Mouse (Mus musculus): ENCODE measurements at regions not wholly inside any gene's neighbourhood (a gene's known extent, or its start where the extent isn't known, plus 50 kb on each side); places are given as distances from the start of the nearest gene placed in this dataset.

GRCm38 (mm10) chr10:55300141-55300540, 806.6 kb upstream of the Msl3l2 start:
- Histone ChIP-seq H3K27ac (ENCODE audit: low read length) (no peak overlapping the region), H3K9ac (replicated peaks; ENCODE audit: low read depth, low read length) (no peak overlapping the region), H3K36me3 (ENCODE audit: control insufficient read depth, insufficient read depth) (no peaks in the 10 kb centered on the region), H3K27me3 (replicated peaks; ENCODE audit: control insufficient read depth, insufficient read depth, low read length) (no peaks in the 10 kb centered on the region), H3K4me3 (replicated peaks; ENCODE audit: low read length) (no peak overlapping the region), H3K4me2 (ENCODE audit: low read length) (no peak overlapping the region), H3K4me1 (replicated peaks; ENCODE audit: control insufficient read depth, insufficient read depth, low read length) (no peaks in the 10 kb centered on the region), H3K9me3 (ENCODE audit: control insufficient read depth, low read length) (no peaks in the 10 kb centered on the region)
- no peak for ATAC-seq
- 80% methylated on average over 5 of the region's 5 CpGs for WGBS

- H3K9ac ChIP-seq (replicated peaks; ENCODE audit: low read depth, low read length), result no peak overlapping the region
- WGBS, result 93% methylated on average over 2 of the region's 2 CpGs
Observed at GRCm38 (mm10) chr10:55333836-55334235, 772.9 kb upstream of the Msl3l2 start.

GRCm38 (mm10) chr10:55335997-55336396, 770.7 kb upstream of the Msl3l2 start:
- H3K27ac ChIP-seq (ENCODE audit: low read length), result no peak overlapping the region
- no peaks in the 10 kb centered on the region for H3K27me3 ChIP-seq (replicated peaks; ENCODE audit: control insufficient read depth, insufficient read depth, low read length)
- no peak overlapping the region for H3K4me3 ChIP-seq (replicated peaks; ENCODE audit: low read length)
- no peaks in the 10 kb centered on the region for H3K4me1 ChIP-seq (replicated peaks; ENCODE audit: control insufficient read depth, insufficient read depth, low read length)
- H3K4me2 ChIP-seq (ENCODE audit: low read length), result no peak overlapping the region
- no peaks in the 10 kb centered on the region for H3K36me3 ChIP-seq (ENCODE audit: control insufficient read depth, insufficient read depth)
- ATAC-seq, result no peak
- 83% methylated on average over 3 of the region's 3 CpGs for WGBS
- no peaks in the 10 kb centered on the region for H3K9me3 ChIP-seq (ENCODE audit: control insufficient read depth, low read length)
- no peak overlapping the region for H3K9ac ChIP-seq (replicated peaks; ENCODE audit: low read depth, low read length)

More at GRCm38 (mm10) chr10:55333836-55334235, 772.9 kb upstream of the Msl3l2 start:
- Histone ChIP-seq H3K27ac (ENCODE audit: low read length) (no peak overlapping the region), H3K4me1 (replicated peaks; ENCODE audit: control insufficient read depth, insufficient read depth, low read length) (no peaks in the 10 kb centered on the region), H3K9me3 (ENCODE audit: control insufficient read depth, low read length) (no peaks in the 10 kb centered on the region), H3K4me2 (ENCODE audit: low read length) (no peak overlapping the region), H3K27me3 (replicated peaks; ENCODE audit: control insufficient read depth, insufficient read depth, low read length) (no peaks in the 10 kb centered on the region), H3K4me3 (replicated peaks; ENCODE audit: low read length) (no peak overlapping the region), H3K36me3 (ENCODE audit: control insufficient read depth, insufficient read depth) (no peaks in the 10 kb centered on the region)
- ATAC-seq, result no peak

GRCm38 (mm10) chr10:55348071-55348470, 758.6 kb upstream of the Msl3l2 start:
- Histone ChIP-seq H3K9ac (replicated peaks; ENCODE audit: low read depth, low read length) (no peak overlapping the region), H3K4me1 (replicated peaks; ENCODE audit: control insufficient read depth, insufficient read depth, low read length) (no peaks in the 10 kb centered on the region), H3K9me3 (ENCODE audit: control insufficient read depth, low read length) (no peaks in the 10 kb centered on the region), H3K4me3 (replicated peaks; ENCODE audit: low read length) (no peak overlapping the region), H3K36me3 (ENCODE audit: control insufficient read depth, insufficient read depth) (no peaks in the 10 kb centered on the region), H3K4me2 (ENCODE audit: low read length) (no peak overlapping the region), H3K27me3 (replicated peaks; ENCODE audit: control insufficient read depth, insufficient read depth, low read length) (no peaks in the 10 kb centered on the region), H3K27ac (ENCODE audit: low read length) (no peak overlapping the region)
- no peak for ATAC-seq
- WGBS, result 85% methylated on average over 1 of the region's 1 CpGs

Data from forebrain, embryonic 16.5 days (tissue).